Mouse (Mus musculus) liver, embryonic 15.5 days (tissue): ENCODE data around the gene Trmt1. TPM values are rescaled to one million over a fixed set of nuclear protein-coding genes. Genes with fewer than 3 reads are reported as not detected.

ENCODE experiments used
- ATAC-seq: fragments of 200-750 bp; cut with Nextera tagmentation; 2 replicates; pipeline ENCODE4 v1.8.0; 2017; ENCODE audit warnings: moderate number of reproducible peaks, mild to moderate bottlenecking, moderate library complexity; ENCODE audit not compliant: insufficient read depth
- H3K27ac ChIP-seq: fragments of 300-500 bp; sonication (generic); replicated peaks from 2 replicates; pipeline ENCODE4 v1.5.1; 2015; ENCODE audit warnings: mild to moderate bottlenecking, inconsistent platforms
- H3K27me3 ChIP-seq: fragments of 300-500 bp; sonication (generic); 2 replicates; pipeline ENCODE4 v1.6.1; 2015; ENCODE audit warnings: mild to moderate bottlenecking, inconsistent platforms
- H3K36me3 ChIP-seq: fragments of 300-500 bp; sonication (generic); replicated peaks from 2 replicates; pipeline ENCODE4 v1.6.1; 2015; ENCODE audit warnings: moderate library complexity, mild to moderate bottlenecking, inconsistent platforms
- H3K4me1 ChIP-seq: fragments of 300-500 bp; sonication (generic); replicated peaks from 2 replicates; pipeline ENCODE4 v1.6.1; 2015; ENCODE audit warnings: inconsistent platforms
- H3K4me2 ChIP-seq: fragments of 300-500 bp; sonication (generic); 2 replicates; pipeline ENCODE4 v1.6.1; 2015; ENCODE audit warnings: moderate library complexity, mild to moderate bottlenecking, inconsistent platforms
- H3K4me3 ChIP-seq: fragments of 300-500 bp; sonication (generic); replicated peaks from 2 replicates; pipeline ENCODE4 v1.5.1; 2015; ENCODE audit warnings: mild to moderate bottlenecking, inconsistent platforms
- H3K9ac ChIP-seq: fragments of 300-500 bp; sonication (generic); 2 replicates; pipeline ENCODE4 v1.6.1; 2015; ENCODE audit warnings: moderate library complexity, mild to moderate bottlenecking, inconsistent platforms
- H3K9me3 ChIP-seq: fragments of 300-500 bp; sonication (generic); replicated peaks from 2 replicates; pipeline ENCODE4 v1.6.1; 2016; ENCODE audit warnings: inconsistent platforms
- WGBS: fragments of 180-500 bp; shearing (Covaris S2); methylation state at CpG from one replicate; pipeline ENCODE4 v1.1.7; 2015; ENCODE audit warnings: mixed read lengths; ENCODE audit not compliant: insufficient replicate concordance; 5-methylcytosine and 5-hydroxymethylcytosine counted together
- polyA plus RNA-seq: library from polyadenylated mRNA; unstranded; fragments of >200 nt; fragmentation: Nextera tagmentation; extraction: Ambion mirVana; gene quantifications from 2 replicates; pipeline ENCODE4 v1.2.1, GENCODE M21; 2015

The Trmt1 gene
- polyA plus RNA-seq, 1 experiment from 2014 or later: 27.9 TPM

- no peak overlapping the region for H3K27ac ChIP-seq
- H3K27me3 ChIP-seq: no peaks in the 10 kb centered on the region
- no peak for ATAC-seq
- H3K4me3 ChIP-seq: no peak overlapping the region
- H3K36me3 ChIP-seq: peaks cover 82% of the 10 kb centered on the region
- no peak overlapping the region for H3K4me2 ChIP-seq
- H3K4me1 ChIP-seq: peaks cover 31% of the 10 kb centered on the region
- no peak overlapping the region for H3K9ac ChIP-seq
- no peaks in the 10 kb centered on the region for H3K9me3 ChIP-seq
- WGBS: 72% methylated on average over 6 of the region's 6 CpGs
Observed at GRCm38 (mm10) chr8:84695140-84695539, 9.0 kb downstream of the Trmt1 start.

GRCm38 (mm10) chr8:84697166-84698130, 11.3 kb downstream of the Trmt1 start:
- Histone ChIP-seq H3K9ac (no peak overlapping the region), H3K4me3 (no peak overlapping the region), H3K27ac (0 out of 2 replicates have a peak overlapping the region, but pooled peaks have one; percentile 98), H3K27me3 (no peaks in the 10 kb centered on the region), H3K9me3 (no peaks in the 10 kb centered on the region), H3K4me2 (no peak overlapping the region), H3K36me3 (peaks cover 68% of the 10 kb centered on the region), H3K4me1 (peaks cover 37% of the 10 kb centered on the region)
- 75% methylated on average over 14 of the region's 14 CpGs for WGBS
- ATAC-seq: no peak

GRCm38 (mm10) chr8:84698288-84698687, 12.2 kb downstream of the Trmt1 start:
- WGBS: 75% methylated on average over 5 of the region's 5 CpGs
- Histone ChIP-seq H3K9me3 (no peaks in the 10 kb centered on the region), H3K36me3 (peaks cover 70% of the 10 kb centered on the region), H3K27ac (0 out of 2 replicates have a peak overlapping the region, but pooled peaks have one; percentile 98), H3K27me3 (no peaks in the 10 kb centered on the region), H3K9ac (no peak overlapping the region), H3K4me2 (no peak overlapping the region), H3K4me3 (no peak overlapping the region), H3K4me1 (peaks cover 38% of the 10 kb centered on the region)
- ATAC-seq: no peak

- peak overlapping the region; percentile 98 for H3K27ac ChIP-seq
- no peaks in the 10 kb centered on the region for H3K27me3 ChIP-seq
- H3K9me3 ChIP-seq: no peaks in the 10 kb centered on the region
- H3K36me3 ChIP-seq: peaks cover 70% of the 10 kb centered on the region
- no peak overlapping the region for H3K9ac ChIP-seq
- peaks cover 45% of the 10 kb centered on the region for H3K4me1 ChIP-seq
- H3K4me2 ChIP-seq: no peak overlapping the region
- ATAC-seq: no peak
- H3K4me3 ChIP-seq: no peak overlapping the region
- 80% methylated on average over 9 of the region's 9 CpGs for WGBS
Observed at GRCm38 (mm10) chr8:84698929-84699401, 12.9 kb downstream of the Trmt1 start.

GRCm38 (mm10) chr8:84699861-84700322, 13.8 kb downstream of the Trmt1 start:
- Histone ChIP-seq H3K9me3 (no peaks in the 10 kb centered on the region), H3K4me3 (0 out of 2 replicates have a peak overlapping the region, but pooled peaks have one; percentile 6), H3K9ac (peak overlapping the region; percentile 28), H3K27me3 (no peaks in the 10 kb centered on the region), H3K36me3 (peaks cover 68% of the 10 kb centered on the region), H3K27ac (peak overlapping the region; percentile 98), H3K4me2 (peak overlapping the region; percentile 95), H3K4me1 (peaks cover 55% of the 10 kb centered on the region)
- 20% methylated on average over 7 of the region's 7 CpGs for WGBS
- no peak for ATAC-seq

GRCm38 (mm10) chr8:84700526-84700925, 14.4 kb downstream of the Trmt1 start:
- peak overlapping the region; percentile 95 for H3K4me2 ChIP-seq
- WGBS: 22% methylated on average over 5 of the region's 5 CpGs

GRCm38 (mm10) chr8:84700941-84701911, 15.1 kb downstream of the Trmt1 start, which contains the start of gene Lyl1:
TSS of gene Lyl1 (plus strand) at chr8:84701457.
- WGBS: 2% methylated on average over 34 of the region's 34 CpGs
- peak within 1 kb of the TSS; percentile 95 for H3K4me2 ChIP-seq
- H3K36me3 ChIP-seq: peaks cover 55% of the 10 kb centered on the region
- H3K27me3 ChIP-seq: peaks cover 8% of the 10 kb centered on the region; the same call in 1 of the 2 replicates
- peak within 1 kb of the TSS; percentile 78 for H3K4me3 ChIP-seq
- H3K9ac ChIP-seq: peak within 1 kb of the TSS; percentile 78
- peak; percentile 89 for ATAC-seq
- peak within 1 kb of the TSS; percentile 98 for H3K27ac ChIP-seq
- H3K9me3 ChIP-seq: no peaks in the 10 kb centered on the region
- H3K4me1 ChIP-seq: peaks cover 66% of the 10 kb centered on the region

More at GRCm38 (mm10) chr8:84700526-84700925, 14.4 kb downstream of the Trmt1 start:
- Histone ChIP-seq H3K9me3 (no peaks in the 10 kb centered on the region), H3K36me3 (peaks cover 62% of the 10 kb centered on the region), H3K4me3 (peak overlapping the region; percentile 78), H3K9ac (peak overlapping the region; percentile 78), H3K27ac (peak overlapping the region; percentile 98), H3K4me1 (peaks cover 61% of the 10 kb centered on the region), H3K27me3 (peaks cover 6% of the 10 kb centered on the region; the same call in 1 of the 2 replicates)
- no peak for ATAC-seq

- 16% methylated on average over 9 of the region's 9 CpGs for WGBS
- peak overlapping the region; percentile 95 for H3K4me2 ChIP-seq
- ATAC-seq: no peak
Observed at GRCm38 (mm10) chr8:84702561-84702960, 16.5 kb downstream of the Trmt1 start.

GRCm38 (mm10) chr8:84702963-84703465, 16.9 kb downstream of the Trmt1 start:
- Histone ChIP-seq H3K9ac (peak overlapping the region; percentile 78), H3K27ac (peak overlapping the region; percentile 98), H3K4me1 (peaks cover 81% of the 10 kb centered on the region), H3K4me3 (peak overlapping the region; percentile 78), H3K4me2 (peak overlapping the region; percentile 95), H3K9me3 (no peaks in the 10 kb centered on the region), H3K36me3 (peaks cover 37% of the 10 kb centered on the region), H3K27me3 (peaks cover 26% of the 10 kb centered on the region)
- no peak for ATAC-seq
- 8% methylated on average over 6 of the region's 6 CpGs for WGBS

More at GRCm38 (mm10) chr8:84702561-84702960, 16.5 kb downstream of the Trmt1 start:
- peaks cover 79% of the 10 kb centered on the region for H3K4me1 ChIP-seq
- H3K27ac ChIP-seq: peak overlapping the region; percentile 98
- peaks cover 21% of the 10 kb centered on the region for H3K27me3 ChIP-seq
- H3K36me3 ChIP-seq: peaks cover 42% of the 10 kb centered on the region
- peak overlapping the region; percentile 78 for H3K9ac ChIP-seq
- H3K9me3 ChIP-seq: no peaks in the 10 kb centered on the region
- H3K4me3 ChIP-seq: peak overlapping the region; percentile 78
